Mouse (Mus musculus) gastrocnemius, postnatal 25 days (tissue): Measurements from ENCODE around the gene Eras. TPM values are rescaled to one million over a fixed set of nuclear protein-coding genes. Genes with fewer than 3 reads are reported as not detected.
A peak's percentile ranks its signal among the peaks of the same experiment; 100 is the strongest.
"Not testable (repeated sequence)": the region's sequence is repeated elsewhere in the genome, so short reads cannot be mapped to it uniquely, and the experiment has no call there.

Source experiments
- DNase-seq: peaks from one replicate; pipeline ENCODE4 v3.0.0; 2022
- total RNA-seq, 2 experiments: library from RNA; stranded (reverse); gene quantifications; 1 replicate in 1 of 2; 2 replicates in 1 of 2; pipeline ENCODE4 v1.2.3; 2021

Gene Eras
- total RNA-seq, 2 experiments from 2014 or later: not detected

- no peak for DNase-seq
Observed at GRCm38 (mm10) chrX:7910473-7910872, 17.9 kb downstream of the Eras start.

- not testable (repeated sequence) for DNase-seq
Observed at GRCm38 (mm10) chrX:7909242-7909641, 19.2 kb downstream of the Eras start, which contains the start of gene Gm10490. Gm10490 (plus strand) TSS chrX:7909542.

GRCm38 (mm10) chrX:7907735-7908134 is 20.7 kb downstream of the Eras start, which contains the start of gene Gm10491:
Gm10491 (minus strand) TSS chrX:7907835.
- no peak for DNase-seq

- DNase-seq: no peak
Observed at GRCm38 (mm10) chrX:7904441-7904840, 24.0 kb downstream of the Eras start.

- DNase-seq: peak; percentile 89
Observed at GRCm38 (mm10) chrX:7898880-7899874, 29.2 kb downstream of the Eras start, which contains the start of the genes Pqbp1 and Timm17b. Pqbp1 (minus strand) TSS chrX:7899269. Timm17b (plus strand) TSS chrX:7899357.

GRCm38 (mm10) chrX:7898211-7898610 is 30.2 kb downstream of the Eras start:
- no peak for DNase-seq

- DNase-seq: peak; percentile 85
Observed at GRCm38 (mm10) chrX:7883841-7884567, 44.4 kb downstream of the Eras start, which contains the start of gene Slc35a2. Slc35a2 (plus strand) TSS chrX:7884028.

GRCm38 (mm10) chrX:7879819-7880218 is 48.6 kb downstream of the Eras start:
- DNase-seq: peak; percentile 59

- no peak for DNase-seq
Observed at GRCm38 (mm10) chrX:7878495-7878894, 49.9 kb downstream of the Eras start.

GRCm38 (mm10) chrX:7878007-7878419 is 50.4 kb downstream of the Eras start, which contains the start of gene Pim2:
Pim2 (plus strand) TSS chrX:7878262.
- DNase-seq: peak; percentile 75

Other genes starting within 250 kb of the Eras start
- 10 to 100 TPM; 16.5 to 21.5 TPM for gene Magix, start 247.4 kb downstream of the Eras start, total RNA-seq
- 10 to 100 TPM; 11.3 to 14.6 TPM for gene Gpkow, start 231.5 kb downstream of the Eras start, total RNA-seq
- 10 to 100 TPM; 21.8 to 27.6 TPM for gene Wdr45, start 214.3 kb downstream of the Eras start, total RNA-seq
- gene Gm45208, start 206.4 kb downstream of the Eras start, total RNA-seq: not detected
- 1 to 10 TPM; 4.7 to 7.3 TPM for gene Praf2, start 200.2 kb downstream of the Eras start, total RNA-seq
- gene Ccdc120, start 177.7 kb downstream of the Eras start, total RNA-seq: under 1 TPM; 0.16 to 0.56 TPM
- gene Tfe3, start 166.0 kb downstream of the Eras start, total RNA-seq: 1 to 10 TPM; 6.1 to 8.2 TPM
- 10 to 100 TPM; 17.5 to 21.2 TPM for gene Gripap1, start 138.8 kb downstream of the Eras start, total RNA-seq
- gene Kcnd1, start 106.3 kb downstream of the Eras start, total RNA-seq: under 1 TPM; 0.18 to 0.43 TPM
- 10 to 100 TPM; 14.8 to 18.2 TPM for gene Otud5, start 87.2 kb downstream of the Eras start, total RNA-seq
- 1 to 10 TPM; 1.5 TPM for gene Pim2, start 50.3 kb downstream of the Eras start, total RNA-seq
- gene Slc35a2, start 44.6 kb downstream of the Eras start, total RNA-seq: 1 to 10 TPM; 7.6 to 8.1 TPM
- gene Pqbp1, start 29.3 kb downstream of the Eras start, total RNA-seq: 10 to 100 TPM; 19.5 to 23.1 TPM
- gene Timm17b, start 29.2 kb downstream of the Eras start, total RNA-seq: 10 to 100 TPM; 37.8 to 38.5 TPM
- not detected for gene Gm10491, start 20.8 kb downstream of the Eras start, total RNA-seq
- gene Gm10490, start 19.1 kb downstream of the Eras start, total RNA-seq: not detected
- not detected for gene Pcsk1n, start 8.8 kb downstream of the Eras start, total RNA-seq
- gene Hdac6, start 19.3 kb upstream of the Eras start, total RNA-seq: 1 to 10 TPM; 3.9 to 5.0 TPM
- not detected for gene Gata1, start 49.5 kb upstream of the Eras start, total RNA-seq
- not detected for gene Glod5, start 89.9 kb upstream of the Eras start, total RNA-seq
- 1 to 10 TPM; 3.0 to 3.6 TPM for gene Suv39h1, start 146.2 kb upstream of the Eras start, total RNA-seq
- under 1 TPM; 0.46 to 0.54 TPM for gene Was, start 161.9 kb upstream of the Eras start, total RNA-seq
- 10 to 100 TPM; 11.8 to 16.3 TPM for gene Wdr13, start 204.3 kb upstream of the Eras start, total RNA-seq
- gene Rbm3, start 217.3 kb upstream of the Eras start, total RNA-seq: 10 to 100 TPM; 44.1 to 60.8 TPM
- 1 to 10 TPM; 2.5 to 2.6 TPM for gene Tbc1d25, start 247.6 kb upstream of the Eras start, total RNA-seq